In genomic region chr1:57903793-57904192, GRCm38 (mm10) we compare ENCODE assay signal across 23 mouse cellular contexts.
DNase-seq lines count a peak whose midpoint lies in the region; ATAC-seq and TF ChIP-seq lines count a peak whose summit lies in the region.
"Had no signal": no experiment of that assay in that cellular context is flagged by ENCODE, and none has a peak within 500 bp of the region (broad histone marks: within the 10 kb centered on the region; RNA-seq: fewer than 3 reads in every experiment).

No protein-coding gene starts in this region.

- in situ Hi-C loops in CH12.LX (cut with MboI; ENCODE audit: low pct_ligation_motif_present, low pct_unique_long_range_greater_than_20kb, low sequenced_read_pairs): no loop called here

- no peak for TF ChIP-seq RAD21 in CH12.LX (IDR thresholded peaks at IDR 0.05; ENCODE audit: low read depth, low read length)

- 0 out of 2 replicates have a peak, but pooled peaks cover 2% of the 10 kb centered on the region for H3K36me3 ChIP-seq in forebrain, embryonic 16.5 days (ENCODE audit: control insufficient read depth, insufficient read depth)
- H3K36me3 ChIP-seq in forebrain, embryonic 12.5 days (replicated peaks): no peaks in the 10 kb centered on the region; the same call in 1 of the 2 replicates
- H3K36me3 ChIP-seq in CH12.LX (replicated peaks in 1 of 2; ENCODE audit: control insufficient read depth in 1 of 2, insufficient read depth in 1 of 2, low read length in 1 of 2): no peaks in the 10 kb centered on the region
- H3K36me3 ChIP-seq: forebrain, embryonic 10.5 days had no signal

- TF ChIP-seq CTCF in CH12.LX (conservative IDR thresholded peaks at IDR 0.05 in 1 of 2, IDR thresholded peaks at IDR 0.05 in 1 of 2; ENCODE audit: low read depth in 2 of 2, low read length in 2 of 2): no peak

- TF ChIP-seq POLR2A in CH12.LX (IDR thresholded peaks at IDR 0.05; ENCODE audit: low read depth, low read length): no peak

- DNase-seq in frontal cortex, postnatal 36 days (ENCODE audit: low spot score in 2 of 2): no peak
- DNase-seq in CH12.LX (ENCODE audit: extremely low read depth): no peak
- DNase-seq in adipocyte (ENCODE audit: low spot score): no peak
- DNase-seq: adrenal gland, adult 8-10 months; adrenal gland, postnatal 14 days; adrenal gland, postnatal 36 days; B cell, adult 2 months; cerebellum, adult 11 months; cerebellum, adult 18-20 months; cerebellum, adult 8-10 months; cerebellum, adult 9-11 months; cerebellum, postnatal 14 days; cerebellum, postnatal 36 days; embryo, embryonic 11 days had no signal

- no peak overlapping the region for H3K27ac ChIP-seq in forebrain, embryonic 16.5 days (ENCODE audit: low read length)
- no peak overlapping the region for H3K27ac ChIP-seq in forebrain, embryonic 12.5 days
- H3K27ac ChIP-seq in CH12.LX (ENCODE audit: insufficient read depth, low read depth): no peak overlapping the region
- H3K27ac ChIP-seq: embryonic facial prominence, embryonic 13.5 days; embryonic facial prominence, embryonic 15.5 days; forebrain, embryonic 10.5 days had no signal

- peak; percentile 50; the same call in 1 of the 2 replicates for ATAC-seq in forebrain, embryonic 16.5 days
- ATAC-seq in forebrain, embryonic 12.5 days (ENCODE audit: low FRiP score): no peak
- peak; percentile 63 for ATAC-seq in frontal cortex, adult (ENCODE audit: low TSS enrichment)
- ATAC-seq: CD4-positive, CD25-positive, alpha-beta regulatory T cell, adult 4 months; forebrain, embryonic 14.5 days had no signal

- 75% methylated on average over 7 of the region's 7 CpGs for WGBS in forebrain, embryonic 16.5 days
- WGBS in forebrain, embryonic 12.5 days: 84% methylated on average over 7 of the region's 7 CpGs

- H3K27me3 ChIP-seq in forebrain, embryonic 16.5 days (replicated peaks; ENCODE audit: control insufficient read depth, insufficient read depth, low read length): no peaks in the 10 kb centered on the region
- H3K27me3 ChIP-seq in forebrain, embryonic 12.5 days: no peaks in the 10 kb centered on the region
- no peaks in the 10 kb centered on the region for H3K27me3 ChIP-seq in CH12.LX (replicated peaks)
- H3K27me3 ChIP-seq: embryonic facial prominence, embryonic 13.5 days; embryonic facial prominence, embryonic 15.5 days had no signal

- no peak overlapping the region for H3K4me3 ChIP-seq in forebrain, embryonic 16.5 days (replicated peaks; ENCODE audit: low read length)
- no peak overlapping the region for H3K4me3 ChIP-seq in forebrain, embryonic 12.5 days (replicated peaks)
- H3K4me3 ChIP-seq in CH12.LX (replicated peaks in 1 of 3; ENCODE audit: low read depth in 2 of 3, low read length in 2 of 3, poor library complexity in 1 of 3): no peak overlapping the region
- H3K4me3 ChIP-seq: embryonic facial prominence, embryonic 13.5 days; embryonic facial prominence, embryonic 15.5 days; erythroblast, embryonic 14.5 days; forebrain, embryonic 10.5 days had no signal

- TF ChIP-seq EP300 in CH12.LX (IDR thresholded peaks at IDR 0.05; ENCODE audit: low read length): peak; percentile 27; the same call in 1 of the 2 replicates

- no peaks in the 10 kb centered on the region for H3K79me2 ChIP-seq in CH12.LX (replicated peaks; ENCODE audit: control insufficient read depth, extremely low read depth, insufficient read depth, poor library complexity, severe bottlenecking)

- dilution Hi-C loops in CH12.LX (cut with MboI; ENCODE audit: extremely low pct_ligation_motif_present, extremely low pct_unique_long_range_greater_than_20kb, low sequenced_read_pairs): no loop called here

- no peak overlapping the region for H3K4me2 ChIP-seq in forebrain, embryonic 16.5 days (ENCODE audit: low read length)
- no peak overlapping the region for H3K4me2 ChIP-seq in forebrain, embryonic 12.5 days
- no peak overlapping the region for H3K4me2 ChIP-seq in CH12.LX (ENCODE audit: insufficient read depth, low read depth, poor library complexity, severe bottlenecking)
- H3K4me2 ChIP-seq: embryonic facial prominence, embryonic 13.5 days; embryonic facial prominence, embryonic 15.5 days had no signal

- H3K4me1 ChIP-seq in forebrain, embryonic 16.5 days (replicated peaks; ENCODE audit: control insufficient read depth, insufficient read depth, low read length): peaks cover 4% of the 10 kb centered on the region; the same call in 1 of the 2 replicates
- H3K4me1 ChIP-seq in forebrain, embryonic 12.5 days: no peaks in the 10 kb centered on the region
- H3K4me1 ChIP-seq in CH12.LX (ENCODE audit: control insufficient read depth in 1 of 2, insufficient read depth in 2 of 2): peaks cover 0 to 12% of the 10 kb centered on the region in 2 experiments; a peak in 1 of 4 replicates
- H3K4me1 ChIP-seq: forebrain, embryonic 10.5 days had no signal

- no peaks in the 10 kb centered on the region for H3K9me3 ChIP-seq in forebrain, embryonic 16.5 days (ENCODE audit: control insufficient read depth, low read length)
- no peaks in the 10 kb centered on the region for H3K9me3 ChIP-seq in forebrain, embryonic 12.5 days
- H3K9me3 ChIP-seq in CH12.LX (replicated peaks; ENCODE audit: low read length): no peaks in the 10 kb centered on the region
- H3K9me3 ChIP-seq: embryonic facial prominence, embryonic 13.5 days; embryonic facial prominence, embryonic 15.5 days; forebrain, embryonic 10.5 days had no signal

- H3K9ac ChIP-seq in forebrain, embryonic 16.5 days (replicated peaks; ENCODE audit: low read depth, low read length): no peak overlapping the region
- H3K9ac ChIP-seq in forebrain, embryonic 12.5 days: no peak overlapping the region
- no peak overlapping the region for H3K9ac ChIP-seq in CH12.LX (ENCODE audit: insufficient read depth, low read depth)
- H3K9ac ChIP-seq: embryonic facial prominence, embryonic 13.5 days; embryonic facial prominence, embryonic 15.5 days had no signal

TF ChIP-seq in CH12.LX, 34 proteins besides CTCF, POLR2A, EP300 and RAD21:
- no peak for TF ChIP-seq MAZ (IDR thresholded peaks at IDR 0.05; ENCODE audit: low read depth, low read length)
- TF ChIP-seq CHD2 (IDR thresholded peaks at IDR 0.05; ENCODE audit: low read length): peak; percentile 28; the same call in 1 of the 2 replicates
